Mouse (Mus musculus): Measurements from ENCODE around the gene Cyb561. TPM values are rescaled to one million over a fixed set of nuclear protein-coding genes. Genes with fewer than 3 reads are reported as not detected.

The Cyb561 gene
- polyA plus RNA-seq, 1 experiment, result 26.9 TPM

DNA sequence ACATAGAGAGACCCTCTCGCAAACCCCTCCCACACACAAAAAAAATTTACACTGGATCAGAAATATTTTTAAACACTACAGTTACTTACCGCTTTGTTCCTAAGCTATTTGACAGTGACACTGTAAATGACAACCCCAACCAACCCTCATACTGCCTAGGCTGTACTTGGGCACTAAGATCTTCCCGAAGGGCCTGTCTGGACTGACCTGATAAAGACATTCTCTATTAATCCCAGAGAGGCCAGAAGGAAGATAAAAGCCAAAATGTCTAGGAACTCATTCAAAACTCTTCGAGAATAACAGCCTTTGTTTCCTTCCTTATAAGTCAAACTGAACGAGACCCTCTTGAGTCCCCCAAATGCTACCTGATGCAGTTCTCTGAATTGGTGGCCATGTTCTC, 31.9 kb downstream of the Cyb561 start:
- no peak for DNase-seq (ENCODE audit: low spot score)

- DNase-seq (ENCODE audit: low spot score), result no peak
Measured at GRCm38 (mm10) chr11:105920836-105921235, 32.3 kb downstream of the Cyb561 start.

DNA sequence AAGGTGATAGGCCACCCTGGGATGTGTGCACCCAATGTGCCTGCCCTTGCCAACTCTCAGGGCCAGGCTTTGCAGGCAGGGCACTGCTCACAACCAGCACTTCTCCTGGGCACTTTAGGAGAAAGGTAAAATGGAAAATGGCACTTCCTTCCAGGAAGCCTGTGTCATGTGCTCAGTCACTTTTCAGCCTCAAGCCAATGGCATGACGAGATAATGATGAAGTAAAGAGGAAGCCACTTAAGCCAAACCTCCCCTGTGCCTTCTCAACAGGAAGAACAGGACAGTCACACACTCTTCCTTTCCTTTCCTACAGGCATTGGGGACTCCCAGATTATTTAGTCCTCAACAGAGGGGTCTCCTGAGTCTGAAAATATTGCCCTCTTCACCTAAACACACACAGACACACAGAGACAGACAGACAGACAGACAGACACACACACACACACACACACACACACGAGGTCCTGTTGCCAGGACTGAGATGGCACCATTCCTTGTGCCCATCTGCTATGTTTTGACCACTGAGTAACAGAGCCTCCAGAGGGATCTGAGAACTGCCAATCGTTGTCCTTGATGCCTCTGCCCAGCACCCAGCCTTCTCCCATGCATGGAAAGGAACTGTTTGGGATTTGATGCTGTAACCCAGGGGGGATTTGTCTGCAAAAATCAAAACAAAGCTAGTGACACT, 32.9 kb downstream of the Cyb561 start:
- DNase-seq (ENCODE audit: low spot score), result no peak

GRCm38 (mm10) chr11:105913580-105913979, 39.6 kb downstream of the Cyb561 start:
- DNase-seq (ENCODE audit: low spot score), result no peak

DNA sequence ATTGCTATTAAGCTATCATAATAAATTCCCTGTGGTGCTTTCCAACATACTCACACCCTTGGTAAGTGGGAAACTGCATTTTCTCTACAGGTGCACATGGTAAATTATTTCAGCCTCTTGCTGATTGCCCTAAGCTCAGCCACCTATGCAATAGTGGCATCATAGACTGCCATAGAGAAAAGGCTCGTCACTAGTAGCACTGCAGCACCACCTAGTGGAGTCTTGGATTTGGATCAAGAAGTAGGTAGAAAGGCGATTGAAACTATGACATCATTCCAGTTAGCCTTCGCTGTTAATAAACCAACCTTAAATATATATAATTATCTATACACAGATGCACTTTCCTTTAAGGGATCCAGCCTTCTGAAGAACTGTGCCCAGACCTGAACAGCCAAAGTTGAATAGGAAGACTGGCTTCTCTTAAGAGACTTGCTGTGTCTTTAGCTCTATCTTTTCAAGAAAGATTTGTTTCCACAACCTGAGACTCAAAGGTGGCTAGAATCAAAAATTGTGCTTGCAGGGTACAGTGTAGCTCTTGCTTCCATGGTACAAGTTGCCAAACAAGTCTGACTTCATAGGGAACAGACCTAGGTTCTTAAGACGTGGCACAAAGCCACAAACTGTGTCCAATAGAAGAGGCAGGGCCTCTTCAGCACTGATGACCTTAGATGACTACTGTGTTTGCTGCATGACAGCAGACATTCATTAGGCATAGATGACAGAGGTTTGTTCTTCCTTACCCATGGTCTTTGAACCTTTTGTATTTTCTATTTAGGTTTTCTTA, 41.4 kb downstream of the Cyb561 start:
- no peak for DNase-seq (ENCODE audit: low spot score)

- no peak for DNase-seq (ENCODE audit: low spot score)
Measured at GRCm38 (mm10) chr11:105911149-105911548, 42.0 kb downstream of the Cyb561 start.

GRCm38 (mm10) chr11:105909617-105910016, 43.5 kb downstream of the Cyb561 start:
- no peak for DNase-seq (ENCODE audit: low spot score)

GRCm38 (mm10) chr11:105908926-105909325, 44.2 kb downstream of the Cyb561 start:
- no peak for DNase-seq (ENCODE audit: low spot score)

GRCm38 (mm10) chr11:105907381-105907780, 45.8 kb downstream of the Cyb561 start:
- no peak for DNase-seq (ENCODE audit: low spot score)

- no peak for DNase-seq (ENCODE audit: low spot score)
Measured at GRCm38 (mm10) chr11:105905529-105906213, 47.5 kb downstream of the Cyb561 start.

- no peak for DNase-seq (ENCODE audit: low spot score)
Measured at GRCm38 (mm10) chr11:105902956-105903355, 50.2 kb downstream of the Cyb561 start.

GRCm38 (mm10) chr11:105901501-105901900, 51.6 kb downstream of the Cyb561 start:
- DNase-seq (ENCODE audit: low spot score), result no peak

DNA sequence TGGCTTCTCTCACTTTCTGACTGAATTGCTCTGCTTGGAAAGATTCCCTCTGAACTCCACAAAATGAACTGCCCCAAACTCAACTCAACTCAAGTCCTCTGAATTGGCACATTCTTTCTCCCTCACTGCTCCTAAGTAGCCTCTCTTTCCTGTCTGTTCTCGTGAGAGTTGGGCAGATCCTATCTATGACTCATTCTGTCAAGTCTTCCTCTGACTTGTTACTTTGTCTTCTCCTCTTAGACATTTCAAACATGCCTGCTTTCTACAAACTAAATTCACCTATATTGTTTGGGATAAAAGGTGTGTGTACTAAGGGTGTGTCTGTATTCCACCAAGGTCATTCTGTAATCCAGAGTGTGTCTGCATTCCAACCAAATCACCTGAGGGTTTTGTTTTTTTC, 54.0 kb downstream of the Cyb561 start:
- no peak for DNase-seq (ENCODE audit: low spot score)

GRCm38 (mm10) chr11:105887281-105887680, 65.9 kb downstream of the Cyb561 start:
- DNase-seq (ENCODE audit: low spot score), result no peak

- no peak for DNase-seq (ENCODE audit: low spot score)
Measured at GRCm38 (mm10) chr11:105885558-105885957, 67.6 kb downstream of the Cyb561 start.

Other genes with a start within 250 kb of the Cyb561 start
- gene Ace, start 14.6 kb upstream of the Cyb561 start, polyA plus RNA-seq (2012; rRNA removed), result 13.6 and 16.5 TPM in 2 replicates
- not detected in 2 replicates for gene Ace3, start 41.3 kb upstream of the Cyb561 start, polyA plus RNA-seq (2012; rRNA removed)
- gene Kcnh6, start 54.8 kb upstream of the Cyb561 start, polyA plus RNA-seq (2012; rRNA removed), result 0.04 TPM in 2 replicates
- 38.9 and 40.4 TPM in 2 replicates for gene Dcaf7, start 83.5 kb upstream of the Cyb561 start, polyA plus RNA-seq (2012; rRNA removed)
- gene Taco1, start 112.7 kb upstream of the Cyb561 start, polyA plus RNA-seq (2012; rRNA removed), result 11.3 and 13.1 TPM in 2 replicates
- 38.1 and 39.1 TPM in 2 replicates for gene Map3k3, start 131.3 kb upstream of the Cyb561 start, polyA plus RNA-seq (2012; rRNA removed)
- not detected in 2 replicates for gene Gm10840, start 207.5 kb upstream of the Cyb561 start, polyA plus RNA-seq (2012; rRNA removed)
- gene Limd2, start 207.5 kb upstream of the Cyb561 start, polyA plus RNA-seq (2012; rRNA removed), result 14.8 and 16.5 TPM in 2 replicates
- gene Strada, start 248.8 kb upstream of the Cyb561 start, polyA plus RNA-seq (2012; rRNA removed), result 27.1 and 29.6 TPM in 2 replicates

Data from urinary bladder, adult 2 months (tissue).